Mouse (Mus musculus): ENCODE data around the gene Xrn2. TPM values are rescaled to one million over a fixed set of nuclear protein-coding genes. Genes with fewer than 3 reads are reported as not detected.

Gene Xrn2
- polyA plus RNA-seq, 1 experiment from 2014 or later: 24.3 TPM

- no peak overlapping the region for H3K27ac ChIP-seq (replicated peaks)
- 8% methylated on average over 6 of the region's 6 CpGs for WGBS (ENCODE audit: insufficient replicate concordance)
- ATAC-seq (ENCODE audit: insufficient read depth): no peak
Measured at GRCm38 (mm10) chr2:147085937-147086336, 73.1 kb downstream of the Xrn2 start.

DNA sequence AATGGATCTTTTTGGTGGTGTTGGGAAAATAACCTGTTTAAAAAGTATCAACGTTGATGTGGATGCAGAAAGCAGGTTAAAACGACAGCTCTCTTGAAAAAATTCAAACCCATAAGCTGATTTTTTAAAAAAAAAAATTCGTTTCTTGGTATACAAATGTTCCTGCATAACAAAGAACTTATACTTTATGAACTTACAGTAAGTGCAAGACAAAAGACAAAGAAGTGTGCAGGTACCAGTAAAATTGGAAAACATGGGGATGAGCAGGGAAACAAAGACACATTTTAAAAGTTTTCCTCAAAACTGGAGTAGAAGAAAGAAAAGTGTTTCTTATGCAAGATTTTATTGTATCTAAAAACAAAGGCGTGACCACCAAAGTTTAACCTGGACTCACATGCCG is 73.6 kb downstream of the Xrn2 start:
- H3K4me2 ChIP-seq: no peak overlapping the region
- peaks cover 15% of the 10 kb centered on the region for H3K4me1 ChIP-seq (replicated peaks)
- H3K4me3 ChIP-seq (replicated peaks): no peak overlapping the region
- H3K9me3 ChIP-seq (replicated peaks): no peaks in the 10 kb centered on the region
- no peak for ATAC-seq (ENCODE audit: insufficient read depth)
- H3K9ac ChIP-seq: no peak overlapping the region
- H3K27me3 ChIP-seq: peaks cover 65% of the 10 kb centered on the region
- H3K36me3 ChIP-seq (replicated peaks): no peaks in the 10 kb centered on the region
- WGBS (ENCODE audit: insufficient replicate concordance): 14% methylated on average over 5 of the region's 5 CpGs
- no peak overlapping the region for H3K27ac ChIP-seq (replicated peaks)

More at GRCm38 (mm10) chr2:147085937-147086336, 73.1 kb downstream of the Xrn2 start:
- Histone ChIP-seq H3K27me3 (peaks cover 70% of the 10 kb centered on the region), H3K9me3 (replicated peaks) (no peaks in the 10 kb centered on the region), H3K4me2 (no peak overlapping the region), H3K36me3 (replicated peaks) (no peaks in the 10 kb centered on the region), H3K4me1 (replicated peaks) (peaks cover 15% of the 10 kb centered on the region), H3K9ac (no peak overlapping the region), H3K4me3 (replicated peaks) (no peak overlapping the region)

- Histone ChIP-seq H3K4me2 (no peak overlapping the region), H3K36me3 (replicated peaks) (no peaks in the 10 kb centered on the region), H3K27me3 (no peaks in the 10 kb centered on the region), H3K4me3 (replicated peaks) (no peak overlapping the region), H3K27ac (replicated peaks) (no peak overlapping the region), H3K4me1 (replicated peaks) (no peaks in the 10 kb centered on the region), H3K9ac (no peak overlapping the region), H3K9me3 (replicated peaks) (no peaks in the 10 kb centered on the region)
- no peak for ATAC-seq (ENCODE audit: insufficient read depth)
- WGBS (ENCODE audit: insufficient replicate concordance): 56% methylated on average over 1 of the region's 1 CpGs
Measured at GRCm38 (mm10) chr2:147119736-147120135, 106.9 kb downstream of the Xrn2 start.

- H3K27me3 ChIP-seq: no peaks in the 10 kb centered on the region
- H3K9me3 ChIP-seq (replicated peaks): no peaks in the 10 kb centered on the region
- H3K4me1 ChIP-seq (replicated peaks): no peaks in the 10 kb centered on the region
- H3K36me3 ChIP-seq (replicated peaks): no peaks in the 10 kb centered on the region
- no peak overlapping the region for H3K4me2 ChIP-seq
- no peak overlapping the region for H3K27ac ChIP-seq (replicated peaks)
- H3K4me3 ChIP-seq (replicated peaks): no peak overlapping the region
- no peak overlapping the region for H3K9ac ChIP-seq
- no peak for ATAC-seq (ENCODE audit: insufficient read depth)
- WGBS (ENCODE audit: insufficient replicate concordance): 50% methylated on average over 6 of the region's 6 CpGs
Measured at GRCm38 (mm10) chr2:147127366-147127765, 114.6 kb downstream of the Xrn2 start.

Other genes with a start within 250 kb of the Xrn2 start
- gene Kiz, start 157.1 kb upstream of the Xrn2 start, polyA plus RNA-seq (2015; fragmentation: Nextera tagmentation; extraction: Ambion mirVana): 11.5 and 11.9 TPM in 2 replicates
- not detected in 2 replicates for gene Nkx2-4, start 72.4 kb downstream of the Xrn2 start, polyA plus RNA-seq (2015; fragmentation: Nextera tagmentation; extraction: Ambion mirVana)
- gene Nkx2-2, start 181.2 kb downstream of the Xrn2 start, polyA plus RNA-seq (2015; fragmentation: Nextera tagmentation; extraction: Ambion mirVana): not detected in 2 replicates